Mouse (Mus musculus) adrenal gland (tissue): ENCODE measurements at regions not wholly inside any gene's neighbourhood (a gene's known extent, or its start where the extent isn't known, plus 50 kb on each side); places are given as distances from the start of the nearest gene placed in this dataset.

Source experiments
- intact Hi-C: fragments of 180-260 bp; cut with DNase I; formaldehyde crosslinking; loops from one replicate; pipeline ENCODE4 v1.15.1; 2025

- intact Hi-C loops, result no loop called here
Measured at GRCm38 (mm10) chr14:14596057-14596809, 105.8 kb upstream of the Slc4a7 start.

- intact Hi-C loops, result no loop called here
Measured at GRCm38 (mm10) chr14:14599586-14599985, 102.5 kb upstream of the Slc4a7 start.

- intact Hi-C loops, result no loop called here
Measured at GRCm38 (mm10) chr14:14599990-14600389, 102.1 kb upstream of the Slc4a7 start.

GRCm38 (mm10) chr14:14603439-14603838 is 98.6 kb upstream of the Slc4a7 start:
- intact Hi-C loops, result no loop called here

GRCm38 (mm10) chr14:14607074-14607473 is 95.0 kb upstream of the Slc4a7 start:
- intact Hi-C loops, result no loop called here

- intact Hi-C loops, result no loop called here
Measured at GRCm38 (mm10) chr14:14612245-14612644, 89.8 kb upstream of the Slc4a7 start.

- intact Hi-C loops, result no loop called here
Measured at GRCm38 (mm10) chr14:14620316-14620715, 81.8 kb upstream of the Slc4a7 start.

GRCm38 (mm10) chr14:14628673-14629072 is 73.4 kb upstream of the Slc4a7 start:
- intact Hi-C loops, result no loop called here

- intact Hi-C loops, result loop anchor here (10.0 kb wide), 1 partner anchor 1613 kb away; the partner anchor contains the start of genes Ngly1 and Oxsm
Measured at GRCm38 (mm10) chr14:14631750-14632149, 70.3 kb upstream of the Slc4a7 start.

GRCm38 (mm10) chr14:14632471-14632870 is 69.6 kb upstream of the Slc4a7 start:
- intact Hi-C loops, result loop anchor here (10.0 kb wide), 1 partner anchor 1612 kb away; the partner anchor contains the start of genes Ngly1 and Oxsm

- intact Hi-C loops, result loop anchor here (10.0 kb wide), 1 partner anchor 1612 kb away; the partner anchor contains the start of genes Ngly1 and Oxsm
Measured at GRCm38 (mm10) chr14:14632951-14633931, 68.8 kb upstream of the Slc4a7 start.

GRCm38 (mm10) chr14:14634021-14634420 is 68.1 kb upstream of the Slc4a7 start:
- intact Hi-C loops, result loop anchor here (10.0 kb wide), 1 partner anchor 1611 kb away; the partner anchor contains the start of genes Ngly1 and Oxsm

GRCm38 (mm10) chr14:14639102-14640015 is 62.7 kb upstream of the Slc4a7 start:
- intact Hi-C loops, result loop anchor here (5.0 to 10.0 kb wide), 2 partner anchors 63 to 1605 kb away; partner anchors contain the start of genes Ngly1, Oxsm and Slc4a7

GRCm38 (mm10) chr14:14640023-14640441 is 62.0 kb upstream of the Slc4a7 start:
- intact Hi-C loops, result loop anchor here (5.0 kb wide), 1 partner anchor 62 kb away; the partner anchor contains the start of gene Slc4a7

GRCm38 (mm10) chr14:14640557-14640956 is 61.5 kb upstream of the Slc4a7 start:
- intact Hi-C loops, result loop anchor here (5.0 kb wide), 1 partner anchor 62 kb away; the partner anchor contains the start of gene Slc4a7

- intact Hi-C loops, result loop anchor here (5.0 kb wide), 1 partner anchor 59 kb away; the partner anchor contains the start of gene Slc4a7
Measured at GRCm38 (mm10) chr14:14643533-14643932, 58.5 kb upstream of the Slc4a7 start.

GRCm38 (mm10) chr14:14645084-14645483 is 57.0 kb upstream of the Slc4a7 start:
- intact Hi-C loops, result no loop called here
